Mouse (Mus musculus): ENCODE measurements around the gene Muc1.

DNA sequence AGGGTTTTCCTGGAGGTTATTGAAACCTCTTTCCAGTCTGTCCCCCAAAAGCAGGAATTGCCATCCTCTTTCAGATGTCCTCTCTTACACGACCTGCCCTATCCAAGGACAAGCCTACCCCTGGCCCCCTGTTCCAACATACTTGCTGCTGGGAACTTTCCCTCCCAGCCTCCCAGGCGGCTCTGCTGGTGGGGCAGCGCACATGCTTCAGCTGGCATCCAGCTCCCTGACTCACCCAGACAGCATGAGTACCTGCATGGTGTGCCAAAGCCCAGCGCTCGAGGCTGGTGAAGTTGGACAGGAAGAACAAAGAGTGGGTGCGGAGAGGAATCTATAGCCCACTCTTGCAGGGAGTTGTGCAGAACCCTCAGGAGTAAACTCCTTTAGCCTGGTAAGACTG lies 42.0 kb downstream of the Muc1 start:
- no peak for TF ChIP-seq EP300 (IDR thresholded peaks at IDR 0.05; ENCODE audit: low read depth)
- no peak for TF ChIP-seq CTCF (IDR thresholded peaks at IDR 0.05; ENCODE audit: low read depth)

Measured in liver, postnatal 0 days (tissue).